Mouse (Mus musculus) bone marrow, adult 2 months (tissue): ENCODE measurements at regions not wholly inside any gene's neighbourhood (a gene's known extent, or its start where the extent isn't known, plus 50 kb on each side); places are given as distances from the start of the nearest gene placed in this dataset.

Experiments used
- CTCF ChIP-seq: fragments of 200-500 bp; IDR thresholded peaks from 2 replicates; pipeline ENCODE4 v1.5.1; 2011; ENCODE audit warnings: low read length, control low read depth; ENCODE audit not compliant: control insufficient read depth, insufficient read depth
- POLR2A ChIP-seq: fragments of 200-500 bp; IDR thresholded peaks from 2 replicates; pipeline ENCODE4 v1.6.1; 2011; ENCODE audit warnings: low read depth, mild to moderate bottlenecking, control low read depth, low read length, borderline replicate concordance; ENCODE audit not compliant: control insufficient read depth

- TF ChIP-seq CTCF = no peak
- no peak for TF ChIP-seq POLR2A
Measured at GRCm38 (mm10) chr1:154090521-154091490, 110.2 kb upstream of the Zfp648 start.
